Mouse (Mus musculus): ENCODE measurements at regions not wholly inside any gene's neighbourhood (a gene's known extent, or its start where the extent isn't known, plus 50 kb on each side); places are given as distances from the start of the nearest gene placed in this dataset.
"Not testable (repeated sequence)": the region's sequence is repeated elsewhere in the genome, so short reads cannot be mapped to it uniquely, and the experiment has no call there.

- DNase-seq (ENCODE audit: low read depth, low spot score), result no peak
These were observed 52.1 kb upstream of the Map3k1 start for GRCm38 (mm10) chr13:111860931-111861330.

DNA sequence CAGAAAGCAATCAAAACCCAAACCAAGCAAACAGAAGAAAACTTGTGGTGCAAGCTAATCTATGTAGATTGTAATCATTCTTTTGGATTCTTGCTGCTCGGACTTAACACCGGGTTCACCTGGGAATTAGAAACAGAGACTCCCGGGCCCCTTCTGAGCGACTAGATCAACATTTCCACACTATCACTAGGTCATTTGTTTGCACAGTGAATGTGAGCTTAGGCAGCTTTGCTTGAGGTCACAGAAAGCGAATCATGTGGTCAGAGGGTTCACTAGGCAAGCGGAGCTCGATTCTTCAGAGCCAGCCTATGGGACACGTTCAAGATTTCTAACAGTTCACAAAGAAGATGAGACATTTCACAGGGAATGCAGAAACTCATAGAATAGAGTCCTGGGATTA, 53.5 kb upstream of the Map3k1 start:
- no peak for DNase-seq (ENCODE audit: low read depth, low spot score)

DNA sequence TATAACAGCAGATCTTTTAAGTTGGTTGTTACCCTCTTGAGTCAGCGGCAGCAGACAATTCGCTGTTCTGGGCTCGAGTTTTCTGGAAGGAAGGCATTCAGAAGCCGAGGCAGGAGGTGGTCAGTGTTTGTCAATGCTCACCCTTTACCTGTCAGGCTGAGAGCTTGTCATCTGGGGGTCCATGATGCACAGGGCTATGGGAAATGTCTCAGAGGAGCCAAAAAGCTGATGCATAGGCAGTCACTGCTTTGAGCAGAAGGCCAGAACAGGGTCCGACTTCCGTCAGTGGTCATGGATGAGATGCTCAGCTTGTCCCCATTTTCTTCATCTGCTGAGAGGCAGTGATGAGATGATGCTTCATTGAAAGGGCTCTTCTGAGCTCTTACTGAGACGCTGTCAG, 57.2 kb upstream of the Map3k1 start:
- no peak for DNase-seq (ENCODE audit: low read depth, low spot score)

- no peak for DNase-seq (ENCODE audit: low read depth, low spot score)
These were observed 58.5 kb upstream of the Map3k1 start for GRCm38 (mm10) chr13:111867261-111867660.

GRCm38 (mm10) chr13:111867763-111868725, 59.3 kb upstream of the Map3k1 start:
- peak; percentile 79 for DNase-seq (ENCODE audit: low read depth, low spot score)

DNA sequence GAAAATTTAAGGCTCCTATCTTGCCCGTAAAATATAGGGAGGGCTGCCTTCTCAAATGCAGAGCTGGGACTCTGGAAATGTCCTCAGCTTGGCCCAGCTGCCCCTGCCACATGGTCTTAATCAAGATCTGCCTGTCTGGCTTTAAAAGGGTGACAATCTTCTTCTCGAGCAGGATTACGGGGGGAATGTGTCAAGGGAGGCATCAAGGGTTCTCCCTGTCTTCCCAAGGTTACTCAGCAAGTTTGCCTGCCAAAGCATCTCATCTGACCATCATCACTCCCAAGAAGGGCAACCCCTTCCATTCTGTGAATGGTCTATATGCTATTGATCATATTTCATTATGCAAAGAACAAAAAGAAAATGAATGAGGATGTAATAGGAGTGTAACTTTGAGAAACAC, 60.2 kb upstream of the Map3k1 start:
- no peak for DNase-seq (ENCODE audit: low read depth, low spot score)

GRCm38 (mm10) chr13:111869771-111870437, 61.1 kb upstream of the Map3k1 start:
- DNase-seq (ENCODE audit: low read depth, low spot score), result no peak

DNA sequence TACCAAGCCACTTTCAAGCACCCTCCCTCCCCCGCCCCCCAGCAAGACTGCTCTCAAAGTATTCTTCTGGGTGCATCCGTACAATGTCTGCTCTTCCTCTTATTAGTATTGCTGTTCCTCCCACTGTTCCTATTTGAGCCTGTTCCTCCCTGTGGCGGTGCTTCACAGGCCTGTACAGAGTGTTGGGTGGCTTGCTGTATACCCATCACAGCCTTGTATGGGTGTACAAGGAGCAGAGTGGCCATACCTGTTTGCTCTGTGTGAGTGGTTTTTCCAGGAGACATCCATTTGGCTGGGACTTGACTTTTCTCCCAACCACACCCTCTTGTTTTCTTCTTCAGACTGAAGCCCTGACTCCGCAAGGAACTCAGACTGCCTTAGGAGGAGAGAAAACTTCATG, 61.7 kb upstream of the Map3k1 start:
- no peak for DNase-seq (ENCODE audit: low read depth, low spot score)

- DNase-seq (ENCODE audit: low read depth, low spot score), result no peak
These were observed 63.0 kb upstream of the Map3k1 start for GRCm38 (mm10) chr13:111871672-111872410.

GRCm38 (mm10) chr13:111874330-111874729, 65.5 kb upstream of the Map3k1 start:
- no peak for DNase-seq (ENCODE audit: low read depth, low spot score)

DNA sequence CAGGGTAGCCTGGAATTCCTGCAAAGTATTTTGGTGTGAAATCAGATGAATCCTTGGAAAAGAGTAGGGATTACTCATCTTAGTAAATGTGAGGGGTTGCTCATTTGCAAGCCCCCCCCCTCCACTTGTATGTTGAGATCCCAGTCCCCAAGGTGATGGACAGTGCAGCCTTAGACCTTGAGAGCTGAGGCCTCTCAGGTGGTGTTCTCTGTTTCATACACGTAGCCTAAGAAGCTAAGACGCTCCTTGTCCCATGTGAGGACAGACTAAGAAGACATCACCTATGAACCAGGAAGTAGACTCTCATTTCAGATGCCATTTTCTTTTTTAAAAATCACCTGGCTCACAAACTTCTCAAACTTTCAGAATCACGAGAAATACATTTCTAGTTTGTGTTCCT, 67.6 kb upstream of the Map3k1 start:
- no peak for DNase-seq (ENCODE audit: low read depth, low spot score)

DNA sequence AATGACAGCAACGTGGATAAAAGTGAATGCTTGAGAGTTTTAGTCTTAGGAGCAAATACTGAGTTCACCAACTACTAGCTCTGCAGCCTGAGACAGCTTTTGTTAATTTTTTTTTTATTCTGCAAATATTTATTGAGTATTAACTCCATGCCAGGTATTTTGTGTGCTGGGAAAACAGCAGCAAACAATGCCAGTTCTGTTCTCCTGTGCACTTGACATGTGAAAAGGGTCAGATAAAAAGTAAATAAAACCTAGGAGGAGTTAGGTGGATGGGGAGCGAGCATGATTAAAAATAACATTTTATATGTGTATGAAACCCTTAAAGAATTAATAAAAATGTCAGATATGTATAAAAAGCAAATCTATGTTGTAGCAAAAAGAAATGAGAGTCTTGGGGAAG, 68.1 kb upstream of the Map3k1 start:
- DNase-seq (ENCODE audit: low read depth, low spot score), result no peak

- not testable (repeated sequence) for DNase-seq (ENCODE audit: low read depth, low spot score)
These were observed 75.2 kb upstream of the Map3k1 start for GRCm38 (mm10) chr13:111883768-111884566.

- DNase-seq (ENCODE audit: low read depth, low spot score), result no peak
These were observed 82.0 kb upstream of the Map3k1 start for GRCm38 (mm10) chr13:111890792-111891191.

DNA sequence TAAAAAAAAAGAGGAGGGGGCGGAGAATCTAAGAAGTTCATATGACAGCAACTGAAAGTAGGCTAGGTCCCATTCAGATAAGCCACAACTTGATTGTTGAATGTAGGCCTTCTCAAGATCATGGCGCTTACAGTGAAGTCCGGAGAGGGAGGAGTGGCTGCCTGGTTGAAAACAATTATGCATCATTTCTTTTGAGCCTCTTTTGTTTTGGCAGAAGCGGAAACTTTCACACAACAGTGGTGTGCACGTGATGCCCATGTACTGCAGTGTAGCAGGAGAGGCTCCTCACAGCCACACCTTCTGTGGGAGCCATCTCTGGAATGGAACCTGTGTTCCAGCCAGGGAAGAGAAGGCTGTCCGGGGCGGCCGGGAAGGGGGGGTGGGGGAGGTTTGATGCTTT, 83.3 kb upstream of the Map3k1 start:
- DNase-seq (ENCODE audit: low read depth, low spot score), result no peak

- no peak for DNase-seq (ENCODE audit: low read depth, low spot score)
These were observed 84.5 kb upstream of the Map3k1 start for GRCm38 (mm10) chr13:111893221-111893713.

- peak; percentile 24 for DNase-seq (ENCODE audit: low read depth, low spot score)
These were observed 86.1 kb upstream of the Map3k1 start for GRCm38 (mm10) chr13:111894804-111895478.

DNA sequence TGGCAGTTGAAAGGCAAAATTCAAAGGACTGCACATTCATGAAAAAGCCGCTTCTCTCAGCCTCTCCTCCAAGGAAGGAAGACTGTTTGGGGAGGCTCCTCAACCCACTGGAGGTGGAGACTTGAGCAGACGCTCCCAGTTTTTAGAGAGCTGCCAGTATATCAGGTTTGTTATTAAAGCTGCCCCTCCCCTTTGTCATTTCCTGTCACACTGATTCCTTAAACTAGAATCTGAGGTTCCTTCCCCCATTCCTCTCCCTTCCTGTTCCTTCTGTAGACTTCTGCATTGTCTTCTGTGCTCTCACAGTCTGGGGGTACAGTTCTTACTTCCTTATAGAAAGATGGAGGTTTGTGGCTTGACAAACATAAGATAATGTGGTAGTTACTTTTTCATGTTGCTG, 87.5 kb upstream of the Map3k1 start:
- DNase-seq (ENCODE audit: low read depth, low spot score), result no peak

- no peak for DNase-seq (ENCODE audit: low read depth, low spot score)
These were observed 94.6 kb upstream of the Map3k1 start for GRCm38 (mm10) chr13:111903361-111903760.

DNA sequence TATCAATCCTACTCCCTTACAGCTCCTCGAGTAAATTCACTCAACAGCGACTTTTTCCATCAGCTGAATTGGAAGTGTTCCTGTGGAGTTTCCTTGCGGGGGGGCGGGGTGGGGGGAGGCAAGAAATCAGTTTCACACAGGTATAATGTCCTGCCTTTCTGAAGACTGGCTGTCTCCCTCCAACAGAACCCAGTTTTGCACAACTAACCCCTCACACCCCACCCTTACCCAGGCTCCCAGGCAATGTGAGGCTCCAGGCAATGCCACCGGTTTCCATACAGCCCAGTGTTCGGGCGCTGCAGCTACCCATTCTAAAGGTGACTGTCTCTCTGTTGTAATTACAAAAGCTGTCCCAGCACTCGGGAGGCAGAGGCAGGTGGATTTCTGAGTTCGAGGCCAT, 95.1 kb upstream of the Map3k1 start:
- no peak for DNase-seq (ENCODE audit: low read depth, low spot score)
